Mouse (Mus musculus): ENCODE measurements around the gene Ajm1. TPM values are rescaled to one million over a fixed set of nuclear protein-coding genes. Genes with fewer than 3 reads are reported as not detected.

The Ajm1 gene
- total and polyA plus RNA-seq, 3 experiments: 0.04 to 0.32 TPM; not detected in 1

GRCm38 (mm10) chr2:25568473-25569019 is 13.0 kb downstream of the Ajm1 start:
- peaks cover under 1% of the 10 kb centered on the region; the same call in 1 of the 2 replicates for H3K79me2 ChIP-seq (ENCODE audit: control insufficient read depth, insufficient read depth, low read length, poor library complexity)

DNA sequence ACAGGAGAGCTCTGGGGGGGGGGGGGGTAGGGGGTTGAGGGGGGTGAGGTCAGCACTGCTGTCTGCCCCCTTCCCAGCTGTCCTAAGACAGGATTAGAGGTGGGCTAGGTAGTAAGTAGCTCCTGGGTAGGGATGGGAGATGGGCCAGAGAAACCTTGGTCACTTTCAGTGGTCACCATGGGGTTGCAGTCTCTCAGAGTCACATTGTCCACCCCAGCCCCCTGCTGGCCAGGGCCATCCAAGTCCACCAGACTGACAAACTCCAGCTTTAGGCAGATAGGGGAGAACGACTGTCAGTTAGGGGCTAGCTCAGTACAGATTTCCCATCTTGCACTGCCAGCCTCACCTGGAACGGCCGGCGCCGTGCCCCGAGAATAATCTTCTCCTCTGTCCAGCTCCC is 15.0 kb downstream of the Ajm1 start:
- no peak for TF ChIP-seq NRF1 (IDR thresholded peaks at IDR 0.05; ENCODE audit: insufficient read depth, low read depth, low read length, poor library complexity, severe bottlenecking)
- no peak for TF ChIP-seq TCF12 (IDR thresholded peaks at IDR 0.05; ENCODE audit: low read depth, low read length)
- no peak for TF ChIP-seq CHD2 (IDR thresholded peaks at IDR 0.05; ENCODE audit: low read length)
- TF ChIP-seq CHD1 (IDR thresholded peaks at IDR 0.05; ENCODE audit: low read depth, low read length): no peak
- no peak; a peak in 1 of 6 replicates for TF ChIP-seq CTCF (IDR thresholded peaks at IDR 0.05 in 2 of 3, conservative IDR thresholded peaks at IDR 0.05 in 1 of 3; ENCODE audit: control insufficient read depth in 1 of 3, insufficient read depth in 1 of 3, low read depth in 2 of 3, low read length in 3 of 3, poor library complexity in 1 of 3, severe bottlenecking in 1 of 3)
- TF ChIP-seq ZC3H11A (IDR thresholded peaks at IDR 0.05; ENCODE audit: low read depth, low read length): no peak
- no peak for TF ChIP-seq SMC3 (IDR thresholded peaks at IDR 0.05; ENCODE audit: low read depth, low read length)
- no peak for TF ChIP-seq SIN3A (IDR thresholded peaks at IDR 0.05; ENCODE audit: low read length)
- no peak for TF ChIP-seq EP300 (IDR thresholded peaks at IDR 0.05; ENCODE audit: low read depth in 1 of 2, low read length in 2 of 2)
- TF ChIP-seq MYB (IDR thresholded peaks at IDR 0.05; ENCODE audit: low read depth, low read length): no peak
- TF ChIP-seq ZMIZ1 (IDR thresholded peaks at IDR 0.05; ENCODE audit: low read depth, low read length): no peak
- Histone ChIP-seq H3K27ac (ENCODE audit: control insufficient read depth, low read depth, low read length) (no peak overlapping the region), H3K9me3 (replicated peaks; ENCODE audit: insufficient read depth, low read length) (no peaks in the 10 kb centered on the region), H3K4me1 (ENCODE audit: control insufficient read depth in 1 of 2, insufficient read depth in 2 of 2, low read length in 2 of 2) (no peaks in the 10 kb centered on the region), H3K36me3 (ENCODE audit: control insufficient read depth in 1 of 2, insufficient read depth in 2 of 2, low read length in 2 of 2) (no peaks in the 10 kb centered on the region; a peak in 1 of 4 replicates), H3K27me3 (ENCODE audit: control insufficient read depth in 1 of 2, insufficient read depth in 2 of 2, low read length in 2 of 2) (no peaks in the 10 kb centered on the region), H3K9ac (ENCODE audit: control insufficient read depth, low read depth, low read length, poor library complexity, severe bottlenecking) (no peak overlapping the region), H3K79me2 (ENCODE audit: control insufficient read depth, insufficient read depth, low read length, poor library complexity) (no peaks in the 10 kb centered on the region), H3K4me3 (ENCODE audit: control insufficient read depth in 1 of 2, insufficient read depth in 1 of 2, low read depth in 2 of 2, low read length in 2 of 2) (no peak overlapping the region)
- DNase-seq (ENCODE audit: low read depth, low spot score): no peak

More at GRCm38 (mm10) chr2:25568473-25569019, 13.0 kb downstream of the Ajm1 start:
- Histone ChIP-seq H3K4me3 (ENCODE audit: control insufficient read depth in 1 of 2, insufficient read depth in 1 of 2, low read depth in 2 of 2, low read length in 2 of 2) (no peak overlapping the region), H3K36me3 (ENCODE audit: control insufficient read depth in 1 of 2, insufficient read depth in 2 of 2, low read length in 2 of 2) (0 out of 4 replicates have a peak, but pooled peaks cover 0 to 1% of the 10 kb centered on the region in 2 experiments), H3K9ac (ENCODE audit: control insufficient read depth, low read depth, low read length, poor library complexity, severe bottlenecking) (no peak overlapping the region), H3K9me3 (replicated peaks; ENCODE audit: insufficient read depth, low read length) (no peaks in the 10 kb centered on the region), H3K27ac (ENCODE audit: control insufficient read depth, low read depth, low read length) (no peak overlapping the region), H3K4me1 (ENCODE audit: control insufficient read depth in 1 of 2, insufficient read depth in 2 of 2, low read length in 2 of 2) (no peaks in the 10 kb centered on the region), H3K27me3 (ENCODE audit: control insufficient read depth in 1 of 2, insufficient read depth in 2 of 2, low read length in 2 of 2) (no peaks in the 10 kb centered on the region)
- TF ChIP-seq RCOR1 (IDR thresholded peaks at IDR 0.05; ENCODE audit: low read depth, low read length) (no peak), MEF2A (IDR thresholded peaks at IDR 0.05; ENCODE audit: extremely low read depth, insufficient replicate concordance, low read depth, low read length, poor library complexity, severe bottlenecking) (no peak), ZC3H11A (IDR thresholded peaks at IDR 0.05; ENCODE audit: low read depth, low read length) (no peak), ZKSCAN1 (IDR thresholded peaks at IDR 0.05; ENCODE audit: low read depth, low read length) (no peak), MAZ (IDR thresholded peaks at IDR 0.05; ENCODE audit: low read depth, low read length) (no peak), RAD21 (IDR thresholded peaks at IDR 0.05; ENCODE audit: low read depth, low read length) (no peak), CTCF (IDR thresholded peaks at IDR 0.05 in 2 of 3, conservative IDR thresholded peaks at IDR 0.05 in 1 of 3; ENCODE audit: control insufficient read depth in 1 of 3, insufficient read depth in 1 of 3, low read depth in 2 of 3, low read length in 3 of 3, poor library complexity in 1 of 3, severe bottlenecking in 1 of 3) (no peak), CHD2 (IDR thresholded peaks at IDR 0.05; ENCODE audit: low read length) (no peak), POLR2AphosphoS2 (IDR thresholded peaks at IDR 0.05; ENCODE audit: low read length) (no peak), KAT2A (conservative IDR thresholded peaks at IDR 0.05; ENCODE audit: low read depth, low read length) (no peak), POLR2AphosphoS5 (IDR thresholded peaks at IDR 0.05; ENCODE audit: borderline replicate concordance, low read depth, low read length) (no peak), NRF1 (IDR thresholded peaks at IDR 0.05; ENCODE audit: insufficient read depth, low read depth, low read length, poor library complexity, severe bottlenecking) (no peak), ETS1 (IDR thresholded peaks at IDR 0.05; ENCODE audit: low read depth, low read length) (no peak), SIN3A (IDR thresholded peaks at IDR 0.05; ENCODE audit: low read length) (no peak), TAL1 (IDR thresholded peaks at IDR 0.05; ENCODE audit: low read length) (no peak), BHLHE40 (IDR thresholded peaks at IDR 0.05; ENCODE audit: borderline replicate concordance, low read depth, low read length) (no peak)
- DNase-seq (ENCODE audit: low read depth, low spot score): no peak

Measured in MEL (cell line).